Mouse (Mus musculus) layer of hippocampus, postnatal 14 days (tissue): ENCODE measurements around the gene Tyrobp. TPM values are rescaled to one million over a fixed set of nuclear protein-coding genes. Genes with fewer than 3 reads are reported as not detected.

ENCODE experiments used
- DNase-seq, 2 experiments: peaks; one replicate each; pipeline ENCODE4 v3.0.0; 2021 to 2022; ENCODE audit warnings: low spot score in 2 of 2, mixed read lengths in 1 of 2
- long read RNA-seq, 2 experiments: library from polyadenylated mRNA; stranded (forward); transcript quantifications; one replicate each; pipeline ENCODE4 v2.0.0; 2021
- total RNA-seq, 2 experiments: library from RNA; stranded (reverse); gene quantifications; 2 replicates each; pipeline ENCODE4 v1.2.3; 2021

The Tyrobp gene
- 10 to 100 TPM; 26.7 to 30.1 TPM for total RNA-seq
- long read RNA-seq, experiment 1, partial matches to known transcripts = 0 of 4 reads
- long read RNA-seq, experiment 1, other reads (novel, unspliced or antisense) = 0 of 4 reads
- long read RNA-seq, experiment 2, transcript Tyrobp-202 (5 exons, 597 nt) = major isoform, 10 of 10 reads
- long read RNA-seq, experiment 2, partial matches to known transcripts = 0 of 10 reads
- long read RNA-seq, experiment 2, other reads (novel, unspliced or antisense) = 0 of 10 reads

DNA sequence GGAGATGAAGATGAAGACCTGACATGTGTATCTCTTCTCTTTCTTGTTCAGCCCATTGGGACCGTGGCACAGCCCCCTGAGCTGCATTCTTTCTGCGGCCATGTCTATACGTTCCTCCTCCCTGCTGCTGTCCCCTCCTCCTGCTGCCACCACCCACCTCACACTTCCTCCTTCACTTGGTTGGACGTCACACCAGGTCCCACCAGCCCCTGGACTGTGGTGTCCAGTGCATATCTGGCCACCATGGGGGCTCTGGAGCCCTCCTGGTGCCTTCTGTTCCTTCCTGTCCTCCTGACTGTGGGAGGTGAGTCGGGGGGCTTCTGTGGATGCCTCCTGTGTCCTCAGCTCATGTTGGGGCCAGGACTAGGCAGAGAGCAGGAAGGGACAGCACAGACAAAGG, at the start of gene Tyrobp:
Gene Tyrobp (plus strand): TSS at position 165 of the 400 bp plus-strand sequence.
- no peak for DNase-seq

- DNase-seq = no peak
Measured at GRCm38 (mm10) chr7:30367466-30367865, 46.1 kb upstream of the Tyrobp start.

DNA sequence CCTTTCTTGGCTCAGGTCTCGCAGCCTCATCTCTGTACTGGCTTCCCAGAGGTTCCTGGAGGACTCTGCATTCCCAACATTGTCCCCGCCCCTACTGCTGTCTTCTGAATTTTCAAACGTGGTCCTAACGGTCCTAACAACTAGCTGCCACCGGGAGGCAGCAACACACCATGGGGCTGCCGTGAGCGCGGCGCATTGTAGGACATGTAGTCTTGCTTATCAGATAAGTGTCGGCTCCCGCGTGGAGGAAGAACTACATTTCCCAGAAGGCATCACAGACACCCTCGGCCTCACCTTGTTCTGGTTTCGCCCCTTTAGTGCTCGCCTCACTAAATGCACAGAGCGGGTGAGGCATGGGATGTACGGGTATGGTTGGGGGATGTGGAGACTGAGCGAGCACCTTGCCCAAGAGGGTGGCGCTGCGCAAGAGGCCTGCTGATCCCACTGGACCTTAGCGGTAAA, 40.0 kb upstream of the Tyrobp start:
- peak; percentile 93 to 98 for DNase-seq

DNA sequence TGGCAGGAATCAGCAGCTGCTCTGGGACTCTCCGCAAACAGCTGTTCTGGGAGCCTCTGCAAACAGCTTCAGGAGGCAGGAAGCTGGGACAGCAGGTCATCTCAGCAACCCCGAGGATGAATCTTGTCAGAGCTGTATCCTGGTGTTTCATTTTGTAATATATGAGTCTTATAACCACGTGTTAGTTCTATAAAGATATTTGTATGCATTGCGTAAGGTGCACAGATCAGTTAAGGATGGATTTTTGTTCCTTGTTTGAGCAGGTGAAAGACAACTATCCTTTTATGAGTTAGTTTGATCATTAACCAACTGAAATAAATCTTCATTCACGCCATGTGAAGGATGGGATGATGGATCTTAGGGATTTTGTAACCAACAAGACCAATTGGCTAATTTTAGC, 33.5 kb upstream of the Tyrobp start:
- DNase-seq = no peak

- no peak for DNase-seq
Measured at GRCm38 (mm10) chr7:30384106-30384505, 29.5 kb upstream of the Tyrobp start.

DNA sequence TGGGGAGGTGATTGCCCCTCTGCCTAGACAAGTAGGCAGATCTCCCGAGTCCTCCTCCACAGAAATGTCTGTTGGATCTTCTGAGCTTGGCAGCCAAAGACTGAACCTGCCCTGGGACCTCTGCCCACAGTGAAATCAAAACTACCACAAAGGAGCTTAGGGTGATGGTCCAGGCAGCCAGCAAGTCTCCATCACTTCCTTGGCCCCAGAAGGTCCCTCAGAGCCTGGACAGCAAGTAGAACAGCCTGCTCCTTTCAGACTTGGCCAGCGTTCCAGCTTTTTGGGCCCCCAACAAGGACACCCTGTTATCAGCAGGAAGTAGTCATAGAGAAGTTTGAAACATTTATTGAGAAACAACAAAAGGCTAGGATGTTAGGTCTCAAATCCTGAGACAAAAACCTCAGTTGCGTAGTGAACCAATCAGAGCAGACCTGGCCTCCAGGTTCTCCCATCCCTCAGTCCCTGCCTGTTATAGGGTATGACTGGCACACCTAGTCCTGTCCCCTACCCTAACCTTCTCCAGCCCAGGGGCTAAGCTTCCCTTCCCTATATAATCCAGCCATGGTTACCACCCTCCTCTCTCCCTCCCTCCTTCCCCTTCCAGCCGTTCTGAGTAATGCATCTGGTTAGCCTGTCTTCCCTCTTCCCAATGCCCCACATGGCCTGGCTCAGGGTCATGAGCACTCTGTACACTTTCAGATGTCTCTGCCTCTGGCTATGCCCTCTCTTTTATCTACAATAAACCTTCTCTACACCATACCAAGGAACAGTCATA, 20.6 kb upstream of the Tyrobp start:
- DNase-seq = no peak

DNA sequence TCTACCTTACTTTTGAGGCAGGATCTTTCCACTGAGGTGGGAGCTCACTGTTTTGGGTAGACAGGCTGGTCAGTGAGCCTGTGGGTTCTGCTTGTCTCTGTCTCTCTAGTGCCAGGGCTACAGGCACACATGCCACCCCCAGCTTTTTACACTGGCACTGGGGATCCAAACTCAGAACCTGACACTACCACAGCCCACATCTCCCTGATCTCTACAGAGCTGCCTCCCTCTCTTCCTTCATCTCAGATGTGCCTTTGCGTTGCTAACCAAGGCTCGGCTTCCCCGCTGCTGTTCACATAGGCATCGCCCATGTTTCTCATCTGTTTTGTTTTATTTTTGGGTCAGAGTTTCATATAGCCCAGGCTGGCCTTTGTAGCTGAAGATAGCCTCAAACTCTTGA, 19.9 kb upstream of the Tyrobp start:
- no peak for DNase-seq

DNA sequence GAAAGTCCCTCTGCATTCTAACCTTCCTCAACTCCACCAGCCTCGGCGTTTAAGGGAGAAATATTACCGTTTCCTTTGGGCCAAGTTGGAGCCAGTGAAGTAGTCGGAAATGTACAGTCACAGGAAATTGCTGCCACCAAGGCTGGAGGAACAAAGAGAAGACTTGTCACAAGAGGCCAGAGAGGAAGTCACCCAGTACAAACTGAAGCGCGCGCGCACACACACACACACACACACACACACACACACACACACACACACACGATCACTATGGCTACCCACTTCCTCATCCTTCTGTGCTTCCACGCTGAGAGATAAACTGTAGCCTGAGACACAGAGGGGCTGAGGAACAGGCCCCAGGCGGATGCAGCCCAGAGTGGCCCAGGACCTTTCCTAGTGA, 19.2 kb upstream of the Tyrobp start:
- DNase-seq = peak in 1 of 2 experiments; percentile 12

- DNase-seq = no peak
Measured at GRCm38 (mm10) chr7:30394871-30395270, 18.7 kb upstream of the Tyrobp start.

DNA sequence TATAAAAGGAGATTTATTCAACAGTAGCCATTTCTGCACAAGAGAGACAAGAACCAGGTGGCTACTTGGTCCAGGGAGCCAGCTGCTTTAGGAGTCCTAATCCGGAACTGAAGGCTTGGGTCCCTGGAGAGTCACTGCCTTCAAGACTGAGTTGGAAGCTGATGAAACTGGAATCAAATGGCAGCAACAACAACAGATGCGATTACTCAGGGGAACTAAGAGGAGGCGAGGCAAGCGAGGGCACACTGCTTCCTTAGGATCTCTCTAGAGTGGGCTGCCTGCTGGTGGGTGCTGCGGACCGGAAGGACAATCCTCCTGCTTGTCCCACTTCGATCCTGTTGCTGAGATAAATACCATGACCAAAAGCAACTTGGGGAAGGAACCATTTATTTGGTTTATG, 13.9 kb upstream of the Tyrobp start:
- DNase-seq = no peak

- DNase-seq = no peak
Measured at GRCm38 (mm10) chr7:30402343-30402742, 11.2 kb upstream of the Tyrobp start.

DNA sequence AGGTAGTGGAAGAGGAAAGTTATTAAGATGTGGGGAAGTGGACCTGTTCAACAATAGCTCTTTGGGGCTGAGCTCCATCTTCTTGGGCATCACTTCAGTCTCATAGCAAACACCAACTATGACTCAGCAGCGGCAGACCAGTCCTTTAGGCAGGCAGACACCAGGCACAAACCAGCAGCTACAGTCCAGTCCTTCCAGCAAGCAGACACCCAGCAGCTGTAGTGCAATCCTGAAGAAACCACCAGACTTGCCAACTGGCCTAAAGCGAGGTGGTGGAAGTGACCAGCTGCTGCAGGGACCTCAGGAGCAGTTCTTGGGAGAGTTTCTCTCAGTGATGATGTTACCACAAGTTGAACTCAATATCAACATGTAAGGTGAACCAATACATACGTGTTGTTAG, 4.9 kb upstream of the Tyrobp start:
- DNase-seq = no peak

- no peak for DNase-seq
Measured at GRCm38 (mm10) chr7:30409789-30410188, 3.8 kb upstream of the Tyrobp start.

DNA sequence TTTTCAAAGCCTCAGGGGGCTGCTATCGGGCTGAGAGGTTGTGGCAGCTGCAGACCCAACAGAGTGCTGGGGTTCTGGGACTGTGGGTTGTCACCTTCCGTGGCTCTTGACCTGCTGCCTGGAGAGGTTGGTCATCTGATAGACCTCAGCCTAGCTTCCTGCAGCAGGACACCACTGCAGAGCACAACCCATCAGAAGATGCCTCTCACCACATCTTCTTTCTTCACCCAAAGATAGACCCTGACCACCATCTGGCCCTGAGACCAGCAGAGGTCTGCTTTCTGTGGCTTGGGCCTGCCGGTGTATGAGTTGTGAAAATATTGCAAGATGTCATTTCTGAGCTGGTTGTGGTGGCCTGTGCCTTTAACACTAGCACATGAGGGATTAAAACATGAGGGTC, 2.5 kb upstream of the Tyrobp start:
- no peak for DNase-seq

- DNase-seq = no peak
Measured at GRCm38 (mm10) chr7:30412735-30413147, 819 bp upstream of the Tyrobp start.

DNA sequence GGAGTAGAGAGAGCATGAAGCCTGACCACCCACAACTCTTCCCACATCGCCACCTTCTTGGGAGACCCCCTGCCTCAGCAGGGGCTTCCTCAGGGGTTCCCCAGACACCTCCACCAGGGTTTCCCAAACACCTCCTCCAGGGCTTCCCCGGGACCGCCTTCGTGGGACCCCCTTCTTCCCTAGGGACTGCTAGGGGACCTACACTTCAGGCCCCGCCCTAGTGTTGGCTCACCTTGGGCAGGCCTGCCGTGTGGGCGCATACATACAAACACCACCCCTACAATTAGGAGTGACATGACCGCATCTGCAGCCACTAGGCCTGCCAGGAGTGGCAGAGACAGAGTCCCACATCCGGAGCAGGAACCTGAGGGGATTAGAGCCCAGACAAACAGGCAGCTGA, 4.3 kb downstream of the Tyrobp start:
- no peak for DNase-seq

DNA sequence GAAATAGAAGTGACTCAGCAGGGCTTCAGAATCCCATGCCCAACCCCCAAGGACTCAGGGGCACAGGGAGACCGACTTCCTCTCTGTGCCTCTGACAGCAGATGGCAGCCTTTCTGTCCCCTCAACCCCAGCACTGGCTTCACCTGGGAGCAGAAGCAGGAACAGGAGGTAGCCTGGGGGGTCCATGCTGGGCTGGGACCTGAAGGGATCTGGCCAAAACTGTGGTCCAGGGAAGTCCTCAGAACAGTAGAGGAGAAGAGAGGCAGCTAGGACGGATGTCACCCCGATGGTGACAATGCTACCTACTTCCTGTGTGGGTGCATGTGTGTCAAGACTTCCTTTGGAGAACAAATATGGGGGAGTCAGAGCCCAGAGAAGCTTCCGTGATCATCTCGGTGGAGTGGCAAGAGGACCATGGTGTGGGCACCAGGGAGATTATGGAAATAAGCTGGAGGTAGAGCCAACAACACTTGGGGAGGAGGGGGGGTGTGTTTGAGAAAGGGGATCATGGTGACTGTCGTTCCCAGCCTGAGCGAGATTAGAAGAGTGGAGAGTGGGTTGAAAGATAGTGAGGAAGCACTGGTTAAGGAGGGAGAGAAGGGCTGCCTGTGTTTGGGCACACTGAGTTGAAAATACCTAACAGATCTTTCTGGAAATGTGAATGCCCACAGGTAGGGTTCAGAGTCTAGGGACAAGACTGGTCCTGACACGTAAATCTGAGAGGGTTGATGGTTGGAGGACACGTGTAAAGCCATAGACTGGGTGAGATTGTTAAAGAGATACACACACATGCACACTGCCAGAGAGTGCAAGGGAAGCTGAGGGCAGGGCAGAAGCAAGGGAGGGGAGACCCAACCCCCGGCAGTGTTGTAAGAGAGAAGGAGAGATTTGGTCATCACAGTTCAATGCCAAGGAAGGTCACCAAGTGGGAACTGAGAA, 6.3 kb downstream of the Tyrobp start, which contains the start of gene Hcst:
Gene Hcst (minus strand): TSS at position 294 of the 939 bp plus-strand sequence.
- no peak for DNase-seq

DNA sequence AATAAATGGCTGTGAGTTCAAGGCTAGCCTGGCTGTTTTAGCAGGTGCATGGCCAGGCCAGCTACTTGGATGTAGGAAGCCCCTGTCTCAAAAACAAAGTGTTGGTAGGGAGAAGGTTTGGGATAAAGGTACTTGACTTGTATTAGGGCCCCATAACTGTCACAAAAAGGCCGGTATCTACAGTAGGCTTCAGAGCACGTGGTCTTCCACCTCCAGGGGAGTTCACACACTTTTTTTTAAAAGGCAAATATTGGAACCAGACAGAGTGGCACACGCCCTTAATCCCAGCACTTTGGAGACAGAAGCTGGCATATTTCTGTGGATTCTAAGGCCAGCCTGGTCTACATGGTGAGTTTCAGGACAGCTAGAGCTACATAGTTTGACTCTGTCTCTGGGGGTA, 7.1 kb downstream of the Tyrobp start:
- DNase-seq = no peak

GRCm38 (mm10) chr7:30421175-30421889, 7.8 kb downstream of the Tyrobp start, which contains the start of gene Nfkbid:
Nfkbid (plus strand) TSS chr7:30421732.
- DNase-seq = peak in 1 of 2 experiments; percentile 49

GRCm38 (mm10) chr7:30421890-30422435, 8.4 kb downstream of the Tyrobp start:
- peak; percentile 86 to 94 for DNase-seq
